Mouse (Mus musculus): ENCODE data around the gene Hs3st1.

Gene Hs3st1

GRCm38 (mm10) chr5:39643260-39643923, 111.9 kb downstream of the Hs3st1 start:
- no peak for DNase-seq

GRCm38 (mm10) chr5:39642222-39642770, 113.0 kb downstream of the Hs3st1 start:
- DNase-seq, result no peak

- peak; percentile 86 for DNase-seq
These were observed 115.7 kb downstream of the Hs3st1 start for GRCm38 (mm10) chr5:39639438-39640177.

- DNase-seq, result no peak
These were observed 116.3 kb downstream of the Hs3st1 start for GRCm38 (mm10) chr5:39638926-39639325.

- no peak for DNase-seq
These were observed 117.4 kb downstream of the Hs3st1 start for GRCm38 (mm10) chr5:39637874-39638273.

- no peak for DNase-seq
These were observed 119.2 kb downstream of the Hs3st1 start for GRCm38 (mm10) chr5:39636090-39636489.

GRCm38 (mm10) chr5:39634300-39635047, 120.8 kb downstream of the Hs3st1 start:
- no peak for DNase-seq

- DNase-seq, result no peak
These were observed 122.1 kb downstream of the Hs3st1 start for GRCm38 (mm10) chr5:39633206-39633605.

GRCm38 (mm10) chr5:39630841-39631240, 124.4 kb downstream of the Hs3st1 start:
- no peak for DNase-seq

- no peak for DNase-seq
These were observed 130.2 kb downstream of the Hs3st1 start for GRCm38 (mm10) chr5:39625037-39625473.

GRCm38 (mm10) chr5:39624218-39624590, 131.1 kb downstream of the Hs3st1 start:
- no peak for DNase-seq

GRCm38 (mm10) chr5:39623304-39624217, 131.7 kb downstream of the Hs3st1 start:
- no peak for DNase-seq

GRCm38 (mm10) chr5:39620206-39620866, 134.9 kb downstream of the Hs3st1 start:
- DNase-seq, result no peak

- DNase-seq, result no peak
These were observed 137.8 kb downstream of the Hs3st1 start for GRCm38 (mm10) chr5:39617354-39617977.

- no peak for DNase-seq
These were observed 140.1 kb downstream of the Hs3st1 start for GRCm38 (mm10) chr5:39615202-39615601.

- DNase-seq, result no peak
These were observed 141.7 kb downstream of the Hs3st1 start for GRCm38 (mm10) chr5:39613534-39613933.

GRCm38 (mm10) chr5:39612240-39612639, 143.0 kb downstream of the Hs3st1 start:
- peak; percentile 33 for DNase-seq

GRCm38 (mm10) chr5:39608260-39608659, 147.0 kb downstream of the Hs3st1 start:
- DNase-seq, result no peak

- no peak for DNase-seq
These were observed 160.5 kb downstream of the Hs3st1 start for GRCm38 (mm10) chr5:39594737-39595136.
